Mouse (Mus musculus) bone marrow, adult 2 months (tissue): ENCODE measurements around the gene Psd. TPM values are rescaled to one million over a fixed set of nuclear protein-coding genes. Genes with fewer than 3 reads are reported as not detected.
A peak's percentile ranks its signal among the peaks of the same experiment; 100 is the strongest.

ENCODE experiments used
- H3K27ac ChIP-seq: fragments of 200-500 bp; 2 replicates; pipeline ENCODE4 v1.5.1; 2012; ENCODE audit warnings: low read depth, mild to moderate bottlenecking, control low read depth, inconsistent platforms, low read length; ENCODE audit not compliant: control insufficient read depth, poor library complexity, insufficient read depth
- H3K4me1 ChIP-seq: fragments of 200-500 bp; 2 replicates; pipeline ENCODE4 v1.6.1; 2011; ENCODE audit warnings: low read length; ENCODE audit not compliant: control insufficient read depth, insufficient read depth
- H3K4me3 ChIP-seq: fragments of 200-500 bp; replicated peaks from 2 replicates; pipeline ENCODE3; 2011; ENCODE audit warnings: mild to moderate bottlenecking, low read depth, low read length, control low read depth; ENCODE audit not compliant: control insufficient read depth
- CTCF ChIP-seq: fragments of 200-500 bp; IDR thresholded peaks from 2 replicates; pipeline ENCODE4 v1.5.1; 2011; ENCODE audit warnings: low read length, control low read depth; ENCODE audit not compliant: control insufficient read depth, insufficient read depth
- POLR2A ChIP-seq: fragments of 200-500 bp; IDR thresholded peaks from 2 replicates; pipeline ENCODE4 v1.6.1; 2011; ENCODE audit warnings: low read depth, mild to moderate bottlenecking, control low read depth, low read length, borderline replicate concordance; ENCODE audit not compliant: control insufficient read depth
- WGBS: fragments of 180-500 bp; shearing (Covaris S2); methylation state at CpG from one replicate; pipeline ENCODE4 v1.1.7; 2018; 5-methylcytosine and 5-hydroxymethylcytosine counted together
- polyA plus RNA-seq: library from polyadenylated mRNA; stranded (reverse); fragments of >200 nt; gene quantifications from 2 replicates; pipeline ENCODE4 v1.2.4, GENCODE M21; 2011; ENCODE audit warnings: low replicate concordance; ENCODE audit not compliant: missing spikeins, insufficient read depth, insufficient read length

Gene Psd
- polyA plus RNA-seq, 1 experiment = 4.8 TPM

DNA sequence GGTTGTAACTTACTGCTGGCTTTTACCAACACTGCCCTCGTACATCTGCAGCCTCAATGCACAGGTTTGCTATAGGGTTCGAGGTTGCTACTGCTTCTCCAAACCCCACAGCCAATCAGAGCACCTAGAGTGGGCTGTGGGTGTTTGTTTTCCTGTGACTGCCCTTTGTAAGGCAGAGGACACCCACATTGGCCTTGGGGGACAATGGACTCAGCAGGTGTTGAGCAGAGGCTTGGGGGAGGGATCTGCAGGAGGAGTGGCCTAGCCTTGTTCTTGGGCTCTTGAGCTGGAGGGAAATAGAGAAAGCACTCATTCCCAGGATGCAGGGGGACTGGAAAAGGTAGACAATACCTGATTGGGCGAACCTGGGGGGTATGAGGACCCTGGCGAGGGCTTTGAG lies 31.4 kb upstream of the Psd start:
- no peak overlapping the region for H3K4me3 ChIP-seq
- 19% methylated on average over 4 of the region's 4 CpGs for WGBS
- no peak for TF ChIP-seq POLR2A
- no peak for TF ChIP-seq CTCF
- H3K4me1 ChIP-seq = peaks cover 3% of the 10 kb centered on the region
- H3K27ac ChIP-seq = peak overlapping the region; percentile 20; the same call in 1 of the 2 replicates

DNA sequence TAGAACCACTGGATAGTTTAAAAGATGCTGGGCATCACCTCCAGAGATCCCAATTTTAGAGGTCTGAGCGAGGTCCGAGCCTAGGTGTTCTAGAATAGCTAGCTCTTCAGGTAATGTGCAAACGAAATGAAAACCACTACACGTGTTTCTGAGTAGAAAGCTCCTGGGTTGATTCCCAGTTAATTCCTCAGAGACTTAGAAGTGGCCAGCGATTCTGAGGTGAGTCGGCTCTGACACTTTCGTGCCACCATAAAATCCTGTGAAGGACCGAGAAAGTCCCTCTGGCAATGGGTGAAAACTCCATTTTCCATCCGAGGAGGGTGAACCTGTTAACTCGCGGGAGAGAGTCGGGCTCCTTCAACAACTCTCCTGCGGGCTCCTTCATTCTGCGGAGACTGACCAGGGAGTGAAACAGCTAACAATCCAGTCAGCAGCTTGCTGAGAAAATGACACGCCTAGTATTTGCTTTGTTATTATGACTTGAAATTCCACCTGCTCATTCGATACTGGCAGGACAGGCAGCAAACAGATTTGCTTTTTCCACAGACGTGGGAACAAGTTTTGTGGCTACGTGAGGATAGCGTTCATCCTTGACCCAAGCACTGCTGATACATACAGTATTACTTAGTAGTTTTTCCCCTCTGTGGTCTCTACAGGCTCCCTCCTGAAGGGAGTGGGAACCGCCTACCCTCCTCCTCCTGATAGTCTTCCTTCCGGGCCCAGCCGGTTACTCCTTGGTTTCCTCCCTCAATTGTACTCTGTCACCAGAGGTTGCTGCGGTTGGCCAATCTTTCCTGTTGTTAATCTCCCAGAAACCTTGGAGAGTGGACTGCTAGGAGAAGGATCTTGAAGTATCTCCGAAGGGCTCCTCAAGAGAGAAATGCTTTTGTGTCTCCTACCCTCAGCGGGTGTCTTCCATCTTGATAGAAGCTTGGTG lies 30.7 kb upstream of the Psd start:
- TF ChIP-seq CTCF (no peak), POLR2A (no peak)
- H3K4me1 ChIP-seq = peaks cover 2% of the 10 kb centered on the region
- H3K27ac ChIP-seq = peak overlapping the region; percentile 9; the same call in 1 of the 2 replicates
- 2% methylated on average over 25 of the region's 25 CpGs for WGBS
- H3K4me3 ChIP-seq = peak overlapping the region; percentile 81

- TF ChIP-seq POLR2A (peak; percentile 46; the same call in 1 of the 2 replicates), CTCF (no peak)
- peak overlapping the region; percentile 54 for H3K27ac ChIP-seq
- H3K4me3 ChIP-seq = peak overlapping the region; percentile 81
- under 1% methylated on average over 29 of the region's 29 CpGs for WGBS
- peaks cover 2% of the 10 kb centered on the region for H3K4me1 ChIP-seq
Measured at GRCm38 (mm10) chr19:46356701-46357138, 29.8 kb upstream of the Psd start.

GRCm38 (mm10) chr19:46350168-46350932 lies 23.4 kb upstream of the Psd start, which contains the start of gene 2310034G01Rik:
2310034G01Rik (minus strand) TSS chr19:46350302.
- WGBS = 36% methylated on average over 10 of the region's 10 CpGs
- peak within 1 kb of the TSS; percentile 67 for H3K27ac ChIP-seq
- H3K4me1 ChIP-seq = peaks cover 4% of the 10 kb centered on the region
- peak within 1 kb of the TSS; percentile 67 for H3K4me3 ChIP-seq
- no peak for TF ChIP-seq CTCF
- TF ChIP-seq POLR2A = no peak

GRCm38 (mm10) chr19:46349550-46349949 lies 22.6 kb upstream of the Psd start:
- Histone ChIP-seq H3K4me3 (no peak overlapping the region), H3K4me1 (peaks cover 4% of the 10 kb centered on the region), H3K27ac (no peak overlapping the region)
- no peak for TF ChIP-seq CTCF
- TF ChIP-seq POLR2A = no peak
- WGBS = 54% methylated on average over 6 of the region's 6 CpGs

DNA sequence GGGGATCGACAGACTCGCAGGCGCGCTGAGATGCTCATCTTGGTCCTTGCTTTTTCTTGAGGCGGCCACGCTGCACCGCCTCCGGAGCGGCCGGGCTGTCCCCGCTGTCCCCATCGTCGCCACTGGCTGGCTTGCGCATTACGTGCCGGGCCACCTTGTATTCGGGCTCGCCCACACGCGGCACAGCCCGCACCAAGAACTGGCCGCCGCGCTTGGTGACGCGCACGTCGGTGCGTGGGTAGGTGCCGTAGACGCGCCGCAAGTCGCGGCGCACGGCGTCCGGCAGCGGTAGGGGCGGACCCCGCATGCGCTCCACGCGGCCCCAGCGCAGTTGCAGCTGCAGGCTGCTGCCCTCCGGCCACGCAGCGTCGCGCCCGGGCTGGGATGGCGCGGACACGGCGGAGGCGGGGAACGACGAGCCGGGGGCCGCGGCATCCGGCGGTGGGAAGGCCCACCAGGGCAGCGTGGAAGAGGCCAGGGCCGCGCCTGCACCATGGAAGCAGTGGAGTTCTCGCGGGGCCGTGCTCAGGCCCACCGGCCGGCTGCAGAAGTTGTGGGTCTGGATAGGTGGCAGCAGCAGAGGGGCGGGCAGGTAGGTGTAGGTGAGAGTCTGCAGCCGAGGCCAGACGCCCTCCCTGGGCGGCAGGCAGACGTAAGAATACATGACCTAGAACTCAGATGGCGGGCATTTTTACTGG lies 22.0 kb upstream of the Psd start:
- Histone ChIP-seq H3K4me3 (peak overlapping the region; percentile 67), H3K4me1 (peaks cover 4% of the 10 kb centered on the region), H3K27ac (peak overlapping the region; percentile 67)
- WGBS = under 1% methylated on average over 78 of the region's 78 CpGs
- TF ChIP-seq CTCF = no peak
- peak; percentile 39; the same call in 1 of the 2 replicates for TF ChIP-seq POLR2A

GRCm38 (mm10) chr19:46347936-46348668 lies 21.1 kb upstream of the Psd start:
- peak overlapping the region; percentile 67 for H3K4me3 ChIP-seq
- H3K4me1 ChIP-seq = peaks cover 4% of the 10 kb centered on the region
- peak overlapping the region; percentile 67 for H3K27ac ChIP-seq
- WGBS = 22% methylated on average over 14 of the region's 14 CpGs
- TF ChIP-seq POLR2A = no peak
